Mouse (Mus musculus) adrenal gland (tissue): ENCODE data around the gene Pan3.

Source experiments
- intact Hi-C: fragments of 180-260 bp; cut with DNase I; formaldehyde crosslinking; loops from one replicate; pipeline ENCODE4 v1.15.1; 2025

Gene Pan3

DNA sequence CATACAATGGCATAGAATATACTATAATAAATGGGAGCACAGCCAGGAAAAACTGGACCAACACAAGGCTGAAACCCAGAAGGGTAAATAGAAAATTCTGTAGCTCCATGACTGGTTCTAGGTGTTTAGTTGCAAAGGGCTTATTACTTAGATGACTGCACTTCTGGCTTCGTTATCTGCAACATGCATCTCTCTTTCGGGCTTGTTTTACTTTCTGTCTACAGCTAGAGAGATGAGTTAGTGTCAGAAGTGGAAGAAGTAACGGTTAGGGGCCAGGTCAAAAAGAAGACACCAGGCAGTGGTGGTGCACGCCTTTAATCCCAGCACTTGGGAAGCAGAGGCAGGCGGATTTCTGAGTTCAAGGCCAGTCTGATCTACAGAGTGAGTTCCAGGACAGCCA lies 46.1 kb downstream of the Pan3 start:
- intact Hi-C loops: no loop called here

DNA sequence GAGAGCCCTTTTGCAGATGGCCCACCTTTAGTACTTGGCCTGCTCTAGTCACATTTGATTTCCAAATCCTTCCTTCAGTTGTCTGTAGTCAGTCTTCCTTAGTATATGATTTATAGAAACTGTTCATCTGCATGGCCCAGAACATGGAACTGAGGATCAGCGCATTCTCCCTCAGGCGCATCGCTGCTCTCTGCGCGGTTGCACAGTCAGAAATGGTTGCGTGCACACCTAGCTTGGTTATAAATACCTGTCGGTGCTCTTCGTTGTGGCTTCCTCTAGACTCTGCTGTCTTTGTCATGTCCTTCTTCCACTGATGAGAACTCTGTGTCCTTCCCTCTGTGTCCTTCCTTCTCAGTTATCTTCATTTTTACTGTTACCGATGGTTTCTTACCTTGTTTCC lies 47.1 kb downstream of the Pan3 start:
- intact Hi-C loops: no loop called here

DNA sequence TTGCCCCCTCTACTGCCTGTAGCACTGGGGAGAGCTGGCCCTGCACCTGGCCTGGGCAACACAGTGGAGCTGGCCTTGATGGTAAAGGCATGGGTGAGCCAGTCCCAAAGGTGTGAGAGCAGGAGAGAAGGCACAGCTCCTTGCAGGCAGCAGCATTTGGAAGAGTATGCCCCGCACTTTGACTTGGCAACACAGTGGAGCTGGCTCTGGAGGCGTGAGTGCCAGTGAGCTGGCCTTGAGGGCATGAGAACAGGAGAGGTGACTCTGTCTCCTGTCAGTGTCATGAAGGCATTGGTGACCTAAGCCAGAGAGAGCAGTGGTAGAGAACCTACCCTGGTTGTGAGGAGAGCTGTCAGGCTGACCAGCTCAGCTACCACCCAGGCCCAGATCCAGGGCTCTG lies 49.4 kb downstream of the Pan3 start:
- intact Hi-C loops: no loop called here

DNA sequence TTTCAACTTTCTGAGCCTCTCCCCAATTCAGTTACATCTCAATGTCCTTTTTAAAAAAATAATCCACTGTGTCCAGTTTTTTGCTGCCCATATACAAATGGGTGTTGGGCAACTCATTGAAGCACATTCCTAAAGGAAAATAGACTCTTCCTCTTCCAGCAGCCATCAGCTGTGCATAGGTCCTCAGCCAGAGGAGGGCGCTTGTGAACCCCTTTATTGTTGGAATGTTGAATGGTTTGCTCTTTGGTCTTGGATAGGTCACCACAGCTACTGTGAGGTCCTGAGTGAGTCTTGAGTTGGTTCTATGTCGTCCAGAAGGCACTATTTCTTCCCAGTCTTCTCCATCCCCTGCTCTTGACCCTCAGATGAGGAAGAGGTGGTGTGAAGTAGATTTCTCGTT lies 54.2 kb downstream of the Pan3 start:
- intact Hi-C loops: no loop called here

DNA sequence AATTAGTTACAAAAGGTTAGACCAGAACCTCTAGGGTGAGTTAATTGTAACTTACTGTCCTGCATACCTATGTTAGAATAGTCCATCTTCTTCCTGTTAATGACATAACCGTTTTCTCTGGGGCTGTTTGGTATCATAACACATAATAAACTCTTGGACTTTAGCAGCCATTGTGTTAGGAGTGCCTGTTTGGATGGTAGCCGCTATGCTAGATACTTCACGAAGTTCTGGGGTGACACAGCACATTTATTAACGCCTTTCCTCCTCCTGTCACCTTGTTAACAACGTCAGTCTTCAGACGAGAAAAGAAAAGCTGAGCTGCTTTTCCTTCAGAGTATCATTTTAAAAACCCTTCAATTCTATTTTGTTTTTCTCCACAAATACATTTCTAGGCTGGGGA lies 59.3 kb downstream of the Pan3 start:
- intact Hi-C loops: no loop called here

DNA sequence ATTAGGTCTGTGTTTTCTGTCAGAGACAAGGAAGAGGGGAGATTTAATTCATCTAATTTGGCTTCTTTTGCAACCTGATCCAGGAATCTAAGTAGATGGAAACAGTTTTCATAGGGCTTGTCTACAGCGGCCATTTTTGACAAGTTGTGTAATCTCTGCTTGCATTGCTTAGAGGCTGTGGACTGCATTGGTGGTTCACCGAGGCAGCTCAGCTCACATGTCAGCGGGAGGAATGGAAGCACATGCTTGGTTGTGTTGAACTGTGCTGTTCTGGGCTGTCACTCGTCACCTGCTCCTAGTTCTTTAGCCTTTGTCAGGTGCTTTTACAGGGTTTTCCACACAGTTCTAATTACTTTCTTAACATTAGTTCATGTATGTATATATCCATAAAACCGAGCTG lies 60.9 kb downstream of the Pan3 start:
- intact Hi-C loops: no loop called here

DNA sequence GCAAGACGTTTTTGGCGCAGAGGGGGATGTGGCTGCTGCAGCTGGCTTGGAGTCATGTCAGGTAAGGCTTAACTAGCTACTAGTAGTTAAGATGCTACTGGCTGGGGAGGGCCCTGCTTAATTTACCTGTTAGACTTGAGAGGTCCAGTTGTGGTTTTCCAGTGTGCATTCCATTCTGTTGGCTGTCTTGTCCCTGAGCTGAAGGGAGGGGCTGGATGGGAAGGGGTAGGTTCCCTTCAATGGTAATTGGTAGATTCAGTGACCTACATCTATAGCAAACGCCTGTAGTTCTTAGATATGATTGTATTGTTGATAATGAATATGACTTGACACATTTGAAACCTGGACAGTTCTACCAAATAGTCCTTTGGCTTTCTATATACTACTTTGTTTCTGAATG lies 62.5 kb downstream of the Pan3 start:
- intact Hi-C loops: loop anchor here (2.0 kb wide), 1 partner anchor 72 kb away; no protein-coding TSS in a partner anchor

DNA sequence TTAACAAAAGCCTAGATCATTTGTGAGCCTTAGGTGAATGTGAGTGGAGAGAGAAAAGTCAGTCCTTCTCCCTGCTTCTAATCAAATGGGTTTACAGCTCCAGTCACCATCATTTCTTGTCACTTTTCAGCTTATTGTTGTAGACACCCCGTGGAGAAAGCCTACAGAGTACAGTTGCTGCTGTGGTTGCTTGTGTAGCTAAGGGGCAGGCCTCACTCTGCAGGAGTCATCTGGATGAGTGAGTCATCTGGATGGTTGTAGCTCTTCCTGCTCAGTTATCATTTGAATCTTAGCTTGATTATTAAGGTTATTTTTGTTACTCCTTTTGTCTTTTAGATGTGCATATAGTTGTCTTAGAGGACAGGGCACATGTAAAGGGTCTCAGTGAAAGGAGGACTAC lies 63.2 kb downstream of the Pan3 start:
- intact Hi-C loops: loop anchor here (2.0 kb wide), 1 partner anchor 72 kb away; no protein-coding TSS in a partner anchor

DNA sequence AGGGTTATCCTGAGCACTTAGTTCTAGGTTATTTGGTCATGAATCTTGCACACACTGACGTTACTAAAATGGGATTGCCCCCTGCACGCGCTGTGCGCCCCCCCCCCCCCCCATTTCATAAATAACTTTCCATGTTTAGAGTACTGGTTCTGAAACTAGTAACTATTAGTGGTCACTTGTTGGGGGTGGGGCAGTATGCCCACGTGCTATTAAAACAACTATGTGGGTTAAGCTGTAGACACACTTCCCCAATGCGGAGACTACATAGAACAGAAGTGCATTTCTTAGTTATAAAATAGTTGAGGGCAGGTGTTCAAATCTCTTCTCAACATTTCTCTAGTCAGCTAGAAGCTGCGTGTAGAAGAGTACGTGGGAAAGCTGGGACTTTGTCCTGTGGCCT lies 63.7 kb downstream of the Pan3 start:
- intact Hi-C loops: loop anchor here (2.0 kb wide), 1 partner anchor 73 kb away; no protein-coding TSS in a partner anchor

DNA sequence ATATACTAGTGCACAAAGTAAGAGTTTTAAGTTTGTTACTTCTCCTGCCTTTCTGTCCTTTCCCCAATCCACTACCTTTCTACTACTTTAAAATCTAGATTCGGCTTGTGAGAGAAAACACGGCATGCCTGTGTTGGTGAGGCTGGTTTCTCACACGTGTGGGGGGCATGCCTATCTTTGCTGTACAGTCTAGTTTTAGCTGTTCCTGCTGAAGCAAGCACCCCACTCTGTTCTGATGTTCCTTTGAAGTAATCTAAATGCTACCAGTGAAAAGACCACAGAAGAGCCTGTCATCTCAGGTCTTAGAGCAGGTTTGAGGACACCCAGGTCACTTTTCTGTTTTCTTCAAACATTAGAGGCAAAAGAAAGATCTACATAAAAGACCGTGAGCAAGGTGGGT lies 64.4 kb downstream of the Pan3 start:
- intact Hi-C loops: no loop called here

DNA sequence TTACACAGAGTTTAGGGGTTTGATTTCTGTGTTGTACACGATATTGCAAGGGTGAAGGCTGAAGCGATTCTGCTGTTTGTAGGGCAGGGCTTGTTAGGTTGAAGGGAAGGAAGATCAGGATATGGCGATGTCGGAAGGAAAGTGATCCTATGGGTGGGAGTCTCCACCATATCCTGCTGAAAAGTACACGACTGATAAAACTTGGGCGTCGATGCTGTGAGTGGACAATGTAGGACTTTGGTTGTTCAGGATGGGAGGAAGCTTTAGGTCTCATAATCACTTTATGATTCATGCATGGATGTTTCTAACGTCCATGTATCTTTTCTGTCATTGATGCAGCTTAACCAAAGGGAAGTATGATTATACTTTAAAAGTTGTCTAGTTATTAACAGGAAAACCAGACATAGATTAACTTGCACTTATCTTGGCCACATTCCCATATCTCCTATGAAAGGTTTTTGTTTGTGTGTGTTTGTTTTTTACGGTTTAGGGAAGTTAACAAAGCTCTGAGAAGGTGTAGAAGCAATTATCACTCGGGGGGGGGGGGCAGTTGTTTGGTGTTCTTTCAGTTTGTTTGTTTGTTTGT lies 64.9 kb downstream of the Pan3 start:
- intact Hi-C loops: no loop called here

DNA sequence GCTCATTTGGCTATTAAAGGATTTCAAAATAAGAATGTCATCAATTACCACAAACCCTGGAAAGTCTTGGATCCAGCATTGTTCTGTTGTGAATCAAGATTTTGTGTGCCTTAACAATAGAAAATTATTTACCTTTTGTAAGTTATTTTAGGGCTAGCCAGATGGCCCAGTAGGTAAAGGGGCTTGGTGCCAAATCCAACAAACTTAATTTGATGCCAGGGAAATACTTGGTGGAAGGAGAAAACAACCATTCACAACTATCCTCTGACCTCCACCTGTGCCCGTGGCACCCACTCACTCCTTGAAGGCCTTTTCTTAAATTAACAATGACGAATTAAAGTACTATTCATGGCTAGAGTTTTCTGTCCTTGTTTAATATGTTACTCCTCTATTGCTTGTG lies 66.0 kb downstream of the Pan3 start:
- intact Hi-C loops: no loop called here

DNA sequence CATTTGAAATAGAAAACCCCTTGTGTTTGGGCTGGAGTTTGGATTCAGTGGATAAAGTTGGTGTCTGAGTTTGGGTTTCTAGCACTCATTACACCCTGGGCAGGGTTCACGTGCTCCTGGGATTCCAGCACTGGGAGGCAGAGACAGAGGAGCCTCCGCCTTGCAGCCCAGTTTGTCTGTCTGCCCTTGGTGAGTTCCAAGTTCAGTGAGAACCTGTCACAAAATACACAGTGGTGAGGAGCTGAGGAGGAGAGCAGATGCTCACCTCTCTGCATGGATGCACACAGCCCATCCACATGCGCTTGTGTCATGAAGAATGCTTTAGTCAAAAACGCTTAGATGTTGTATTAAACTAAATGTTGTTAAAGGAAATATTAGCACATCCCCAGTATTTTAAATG lies 67.0 kb downstream of the Pan3 start:
- intact Hi-C loops: no loop called here

DNA sequence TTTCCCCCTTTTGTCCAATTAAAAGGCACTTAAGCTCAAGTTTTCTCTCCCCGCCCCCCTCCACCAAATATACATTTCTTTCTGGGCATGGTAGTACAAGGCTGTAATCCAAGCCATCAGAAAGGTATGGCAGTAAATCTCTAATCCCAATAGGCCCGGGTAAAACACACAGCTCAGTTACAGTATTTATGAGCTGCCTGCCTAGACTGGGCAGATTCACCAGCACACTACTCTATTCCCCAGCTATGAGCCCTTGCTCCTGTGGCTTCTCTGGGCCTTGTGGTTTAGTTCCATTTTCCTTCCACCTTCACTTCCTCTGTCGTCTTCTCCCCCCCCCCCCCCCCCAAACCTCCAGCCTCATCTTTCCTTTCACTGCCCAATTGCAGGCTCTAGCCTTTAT lies 67.8 kb downstream of the Pan3 start:
- intact Hi-C loops: no loop called here

DNA sequence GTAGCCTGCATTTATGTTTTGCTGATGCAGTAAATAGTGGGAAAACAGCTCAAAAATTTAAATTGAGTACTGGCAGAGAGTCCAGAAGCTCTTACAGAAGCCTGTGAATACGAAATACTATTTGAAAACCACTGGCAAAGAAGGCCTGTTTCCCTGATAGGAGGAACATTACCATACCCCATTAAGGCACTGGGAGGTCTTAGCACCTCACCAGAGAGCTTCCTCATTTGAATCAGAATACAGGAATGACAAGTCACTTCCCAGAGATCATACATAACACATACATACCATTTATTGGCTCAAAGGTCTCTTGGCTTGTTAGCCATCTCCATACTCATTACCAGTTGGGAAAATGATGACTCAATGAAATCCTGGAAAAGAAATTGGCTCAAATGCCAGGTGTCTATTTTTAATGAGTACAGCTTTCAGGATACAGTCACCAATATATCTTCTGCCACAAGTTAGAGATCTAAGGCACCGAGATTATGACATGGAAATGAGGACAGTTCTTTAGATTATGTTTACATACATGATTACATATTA lies 71.6 kb downstream of the Pan3 start:
- intact Hi-C loops: no loop called here

DNA sequence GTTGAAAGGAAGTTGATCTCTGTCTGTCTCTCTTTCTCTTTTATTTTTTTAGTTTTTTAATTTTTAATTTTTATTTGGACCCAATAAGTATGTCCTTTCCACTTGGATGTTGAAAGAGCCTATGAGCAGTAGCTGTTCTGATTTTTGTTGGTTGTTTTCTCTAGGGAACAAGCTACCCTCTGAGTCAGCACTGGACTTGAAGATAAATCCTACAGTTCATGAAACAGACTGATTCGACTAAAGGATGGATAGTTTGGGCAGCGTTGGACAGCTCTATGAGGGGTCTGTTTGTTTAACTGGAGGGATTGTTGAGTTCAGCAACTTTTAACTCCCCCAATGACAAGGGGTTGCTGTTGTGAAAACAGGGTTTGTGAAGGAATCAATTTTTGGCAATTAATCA lies 73.0 kb downstream of the Pan3 start:
- intact Hi-C loops: no loop called here

DNA sequence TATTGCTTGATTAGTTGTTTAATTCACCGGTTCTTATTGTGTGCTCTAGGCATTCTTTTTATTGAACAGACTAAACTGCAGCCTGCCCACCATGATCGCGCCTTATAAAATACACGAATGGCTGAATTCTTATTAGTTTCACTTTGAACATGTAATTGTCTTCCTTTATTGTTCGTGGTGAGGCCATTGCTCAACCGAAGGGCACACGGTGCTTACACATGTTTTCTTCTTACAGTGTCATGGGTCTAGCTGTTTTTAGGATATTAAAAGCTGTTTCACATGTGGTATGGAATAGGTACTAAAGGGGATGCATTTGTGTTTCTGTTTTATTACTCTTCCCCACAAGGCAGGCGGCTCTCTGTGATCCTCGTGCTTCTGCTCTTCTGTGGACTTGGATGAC lies 81.4 kb downstream of the Pan3 start:
- intact Hi-C loops: no loop called here

DNA sequence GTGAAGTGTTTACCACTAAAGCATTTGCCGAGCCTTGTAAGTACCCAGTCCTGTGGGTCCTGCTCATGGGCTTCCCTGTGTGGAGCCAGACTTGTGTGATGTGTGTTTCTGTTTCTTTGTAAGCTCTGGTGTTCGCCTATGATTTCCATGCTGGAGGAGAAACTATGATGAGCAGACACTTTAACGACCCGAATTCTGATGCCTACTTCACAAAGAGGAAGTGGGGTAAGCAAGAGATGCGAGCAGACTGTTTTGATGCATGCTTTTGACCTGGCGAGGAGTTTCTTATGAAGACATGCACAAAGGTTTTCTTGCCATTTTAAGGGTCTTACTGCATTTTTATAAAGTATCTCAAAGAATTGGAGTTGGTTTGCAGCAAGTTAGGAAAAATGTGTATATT lies 97.0 kb downstream of the Pan3 start:
- intact Hi-C loops: no loop called here

DNA sequence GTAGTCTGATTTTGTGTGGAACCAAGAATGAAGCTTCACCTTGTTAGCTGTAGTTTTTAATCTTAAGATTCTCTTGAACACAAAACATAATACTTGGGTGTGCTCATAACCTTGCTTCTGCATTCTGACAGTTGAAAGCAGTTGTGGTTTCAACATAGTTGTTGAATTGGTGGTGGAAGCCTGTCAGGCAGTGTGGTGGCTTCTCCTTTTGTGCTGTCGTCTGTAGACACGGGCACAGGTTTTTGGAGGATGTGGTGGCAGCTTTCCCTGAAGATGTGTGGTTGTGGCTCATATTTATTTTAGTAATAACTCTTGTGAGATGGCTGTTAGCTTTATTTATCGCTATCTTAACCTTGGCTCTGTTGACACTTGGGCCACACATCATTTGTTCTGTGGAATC lies 97.8 kb downstream of the Pan3 start:
- intact Hi-C loops: no loop called here

DNA sequence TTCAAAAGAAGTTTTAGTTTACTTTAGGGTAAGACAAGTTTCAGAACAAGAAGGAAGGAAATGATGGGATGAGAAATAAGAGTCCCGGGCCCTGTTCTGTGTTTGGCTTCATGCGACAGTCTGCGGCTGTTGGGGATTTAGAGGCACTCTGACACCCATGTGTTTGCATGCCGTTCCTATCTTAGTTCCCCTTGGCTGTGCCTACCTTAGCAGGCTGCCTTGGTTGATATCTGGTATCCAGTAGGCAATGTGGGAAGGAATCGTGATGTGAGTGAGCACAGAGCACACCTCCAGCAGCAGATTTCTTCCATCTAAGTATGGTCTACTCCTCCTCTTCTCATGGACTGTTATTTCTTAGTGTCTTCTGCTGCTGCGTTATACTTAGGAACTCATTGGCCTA lies 102.1 kb downstream of the Pan3 start:
- intact Hi-C loops: loop anchor here (10.0 kb wide), 1 partner anchor 97 kb away; the partner anchor contains the start of gene Pan3

DNA sequence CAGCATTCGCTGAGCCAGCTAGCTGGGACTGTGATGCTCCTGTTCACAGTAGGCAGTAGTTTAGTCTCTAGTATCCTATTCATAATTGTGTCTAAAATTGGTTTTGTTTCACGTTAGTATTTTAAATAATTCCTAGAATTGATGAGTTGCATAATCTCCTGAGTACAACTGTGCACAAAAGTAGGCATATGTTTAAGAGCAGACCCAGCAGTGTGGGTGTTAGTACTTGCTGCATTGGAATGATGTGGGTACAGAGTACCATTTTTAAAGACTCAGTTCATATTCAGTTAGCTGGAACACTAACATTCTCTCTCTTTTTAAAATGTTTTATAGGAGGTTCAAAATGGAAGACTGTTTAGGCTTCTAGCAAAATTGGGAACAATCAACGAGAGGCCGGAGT lies 109.4 kb downstream of the Pan3 start:
- intact Hi-C loops: loop anchor here (10.0 kb wide), 1 partner anchor 105 kb away; the partner anchor contains the start of gene Pan3

DNA sequence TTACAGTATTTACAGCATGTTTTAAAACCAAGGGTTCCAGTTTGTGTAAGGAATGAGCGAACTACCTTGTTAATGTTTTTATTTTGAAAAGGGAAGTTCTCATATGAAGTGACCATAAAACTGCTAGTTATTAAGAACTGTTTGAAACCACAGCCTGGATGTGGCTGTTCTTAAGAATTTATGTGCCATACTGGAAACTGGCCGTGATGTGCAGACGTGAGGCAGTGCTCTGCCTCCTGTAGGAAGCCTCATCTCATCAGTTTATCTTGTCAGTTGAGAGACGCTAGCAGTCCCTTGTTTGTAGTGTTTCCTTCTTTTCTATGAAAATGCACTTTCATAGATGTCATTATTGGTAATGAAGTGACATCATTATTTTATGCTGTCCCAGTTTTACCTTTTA lies 109.9 kb downstream of the Pan3 start:
- intact Hi-C loops: loop anchor here (10.0 kb wide), 1 partner anchor 105 kb away; the partner anchor contains the start of gene Pan3

DNA sequence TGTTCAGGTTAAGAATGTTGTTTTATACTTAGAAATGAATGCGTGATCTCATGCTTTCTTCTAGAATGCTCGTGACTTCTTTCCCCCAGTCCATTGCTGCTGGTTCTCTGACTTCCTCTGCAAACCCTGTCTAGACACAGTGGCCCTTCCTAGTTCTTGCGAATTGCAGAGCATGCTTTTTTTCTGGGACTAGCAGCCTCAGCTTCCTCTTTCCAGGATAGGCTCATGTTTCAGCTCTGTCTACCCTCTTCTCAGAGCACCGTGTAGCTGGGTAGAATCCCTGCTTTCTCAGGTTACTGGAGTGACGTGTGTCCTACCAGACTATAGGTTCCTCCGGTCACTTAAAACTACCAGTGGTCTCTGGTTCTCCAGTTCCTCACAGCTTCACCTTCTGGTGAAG lies 112.3 kb downstream of the Pan3 start:
- intact Hi-C loops: no loop called here
